Comparison of ENCODE assay signal across 9 mouse cellular contexts in the genomic region with DNA sequence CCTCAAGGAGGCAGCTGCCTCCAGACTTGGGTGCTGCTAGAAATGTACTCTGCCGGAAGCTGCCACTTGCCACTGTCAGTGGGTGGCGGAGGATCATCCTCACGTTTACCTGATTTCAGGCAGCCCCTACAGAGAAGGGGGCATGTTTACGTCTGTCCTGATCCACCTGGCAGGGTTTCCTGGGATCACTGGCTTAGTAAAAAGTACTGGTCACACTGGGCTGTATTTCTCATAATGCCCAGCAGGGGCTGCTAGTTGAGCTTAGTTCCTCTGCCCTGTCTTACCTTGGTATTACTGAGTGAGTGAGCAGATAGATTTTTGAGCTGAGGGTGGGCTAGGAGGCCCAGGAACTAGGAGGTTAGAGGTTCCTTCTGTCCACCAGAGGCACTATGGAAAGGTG. TPM values are rescaled to one million over a fixed set of nuclear protein-coding genes. Genes with fewer than 3 reads are reported as not detected.
A peak's percentile ranks its signal among the peaks of the same experiment; 100 is the strongest.
DNase-seq lines count a peak whose midpoint lies in the region; ATAC-seq and TF ChIP-seq lines count a peak whose summit lies in the region.
"Had no signal": no experiment of that assay in that cellular context is flagged by ENCODE, and none has a peak within 500 bp of the region (broad histone marks: within the 10 kb centered on the region; RNA-seq: fewer than 3 reads in every experiment).

No protein-coding gene starts in this region.

- no peak overlapping the region for H3K9ac ChIP-seq in hindbrain, embryonic 13.5 days
- H3K9ac ChIP-seq: neural tube, embryonic 13.5 days had no signal

- H3K27ac ChIP-seq in spleen, adult 2 months (ENCODE audit: insufficient read depth, low read length) = no peak overlapping the region
- no peak overlapping the region for H3K27ac ChIP-seq in hindbrain, embryonic 13.5 days
- H3K27ac ChIP-seq: neural tube, embryonic 13.5 days had no signal

- no peaks in the 10 kb centered on the region for H3K27me3 ChIP-seq in spleen, adult 2 months (ENCODE audit: control insufficient read depth, insufficient read depth, low read length)
- H3K27me3 ChIP-seq in hindbrain, embryonic 13.5 days = peaks cover 11% of the 10 kb centered on the region

- H3K36me3 ChIP-seq in spleen, adult 2 months (ENCODE audit: control insufficient read depth, insufficient read depth, low read length) = no peaks in the 10 kb centered on the region
- no peaks in the 10 kb centered on the region for H3K36me3 ChIP-seq in hindbrain, embryonic 13.5 days
- H3K36me3 ChIP-seq: neural tube, embryonic 13.5 days had no signal

- no peak overlapping the region for H3K4me2 ChIP-seq in hindbrain, embryonic 13.5 days
- H3K4me2 ChIP-seq: neural tube, embryonic 13.5 days had no signal

- H3K4me3 ChIP-seq in spleen, adult 2 months (ENCODE audit: extremely low read depth, insufficient read depth, insufficient read length) = no peak overlapping the region
- no peak overlapping the region for H3K4me3 ChIP-seq in hindbrain, embryonic 13.5 days
- H3K4me3 ChIP-seq: neural tube, embryonic 13.5 days had no signal

- no peak for TF ChIP-seq POLR2A in spleen, adult 2 months (IDR thresholded peaks at IDR 0.05; ENCODE audit: low read depth, low read length)
- no peak for TF ChIP-seq POLR2A in brain, embryonic 14.5 days (IDR thresholded peaks at IDR 0.05; ENCODE audit: borderline replicate concordance, extremely low read depth, insufficient read depth, insufficient read length, poor library complexity, severe bottlenecking)

- peak; percentile 64 for DNase-seq in gastrocnemius, postnatal 10 days
- no peak for DNase-seq in gastrocnemius, adult 8-10 months (ENCODE audit: low spot score in 2 of 2)
- DNase-seq in spleen, adult 2 months (ENCODE audit: low read depth in 1 of 2, low spot score in 2 of 2) = peak; percentile 19 to 33
- DNase-seq in spleen, adult 12 weeks (ENCODE audit: low spot score) = no peak
- DNase-seq in brain, embryonic 14.5 days (ENCODE audit: low read depth) = peak; percentile 57

- no peaks in the 10 kb centered on the region for H3K9me3 ChIP-seq in hindbrain, embryonic 13.5 days
- H3K9me3 ChIP-seq: neural tube, embryonic 13.5 days had no signal

- peak; percentile 44; the same call in 1 of the 2 replicates for TF ChIP-seq CTCF in spleen, adult 2 months (IDR thresholded peaks at IDR 0.05; ENCODE audit: extremely low read depth, insufficient read depth, insufficient read length, insufficient replicate concordance)
- TF ChIP-seq CTCF in brain, embryonic 14.5 days (IDR thresholded peaks at IDR 0.05; ENCODE audit: borderline replicate concordance, extremely low read depth, insufficient read depth, insufficient read length) = peak; percentile 69; the same call in 1 of the 2 replicates

- H3K4me1 ChIP-seq in spleen, adult 2 months (ENCODE audit: control insufficient read depth, insufficient read depth, insufficient read length) = peaks cover 7% of the 10 kb centered on the region
- H3K4me1 ChIP-seq in hindbrain, embryonic 13.5 days (replicated peaks) = peaks cover 20% of the 10 kb centered on the region

- ATAC-seq in hindbrain, embryonic 13.5 days (ENCODE audit: low FRiP score) = peak; percentile 3; the same call in 1 of the 2 replicates
- ATAC-seq in megakaryocyte progenitor cell, adult 5-6 weeks (replicated peaks; ENCODE audit: poor library complexity) = peak; percentile 51
- ATAC-seq in granulocyte monocyte progenitor cell, adult 5-6 weeks (replicated peaks; ENCODE audit: poor library complexity, severe bottlenecking) = no peak

- WGBS in spleen, adult 2 months = 75% methylated on average over 4 of the region's 4 CpGs
- 79% methylated on average over 4 of the region's 4 CpGs for WGBS in hindbrain, embryonic 13.5 days

RNA-seq across cellular contexts. Expression of a gene that starts 4.5 kb away (rescaled TPM):
- 1 to 10 TPM; 2.1 to 3.7 TPM for total RNA-seq in gastrocnemius, postnatal 10 days (2021)
- total RNA-seq in gastrocnemius, adult 8-10 months (2022) = not detected
- 6.7 and 9.4 TPM in 2 replicates for polyA plus RNA-seq in spleen, adult 2 months (2012; rRNA removed)
- 20.1 and 48.8 TPM in 2 replicates for polyA plus RNA-seq in brain, embryonic 14.5 days (2012; rRNA removed)
- polyA plus RNA-seq in hindbrain, embryonic 13.5 days (2015; fragmentation: Nextera tagmentation; extraction: Ambion mirVana) = 9.6 and 16.5 TPM in 2 replicates
- 6.0 and 10.8 TPM in 2 replicates for total RNA-seq in megakaryocyte progenitor cell, adult 5-6 weeks (2015)
- total RNA-seq in megakaryocyte progenitor cell, adult 5-6 weeks (2017) = 5.8 and 6.7 TPM in 2 replicates
- 4.5 and 17.1 TPM in 2 replicates for total RNA-seq in granulocyte monocyte progenitor cell, adult 5-6 weeks (2014; fragmentation: Nextera tagmentation)
- 7.8 and 17.3 TPM in 2 replicates for total RNA-seq in granulocyte monocyte progenitor cell, adult 5-6 weeks (2017)

RNA-seq across cellular contexts. Expression of a gene that starts 11.1 kb away (rescaled TPM):
- 1 to 10 TPM; 9.0 to 9.8 TPM for total RNA-seq in gastrocnemius, postnatal 10 days (2021)
- 10 to 100 TPM in 1 of 4 experiments, 1 to 10 TPM in 3; 3.6 to 11.9 (median 4.8) TPM for total RNA-seq in gastrocnemius, adult 8-10 months (2022)
- polyA plus RNA-seq in spleen, adult 2 months (2012; rRNA removed) = 28.4 and 55.4 TPM in 2 replicates
- polyA plus RNA-seq in brain, embryonic 14.5 days (2012; rRNA removed) = 2.4 TPM in 2 replicates
- 5.2 and 6.2 TPM in 2 replicates for polyA plus RNA-seq in hindbrain, embryonic 13.5 days (2015; fragmentation: Nextera tagmentation; extraction: Ambion mirVana)
- 42.2 and 60.4 TPM in 2 replicates for total RNA-seq in megakaryocyte progenitor cell, adult 5-6 weeks (2015)
- total RNA-seq in megakaryocyte progenitor cell, adult 5-6 weeks (2017) = 13.6 and 14.5 TPM in 2 replicates
- total RNA-seq in granulocyte monocyte progenitor cell, adult 5-6 weeks (2014; fragmentation: Nextera tagmentation) = 55.6 and 58.1 TPM in 2 replicates
- total RNA-seq in granulocyte monocyte progenitor cell, adult 5-6 weeks (2017) = 13.8 and 18.4 TPM in 2 replicates

RNA-seq across cellular contexts. Expression of a gene that starts 19.1 kb away (rescaled TPM):
- 10 to 100 TPM; 29.9 to 30.5 TPM for total RNA-seq in gastrocnemius, postnatal 10 days (2021)
- 1 to 10 TPM; 3.8 to 8.0 (median 6.2) TPM for total RNA-seq in gastrocnemius, adult 8-10 months (2022)
- 5.0 and 5.9 TPM in 2 replicates for polyA plus RNA-seq in spleen, adult 2 months (2012; rRNA removed)
- polyA plus RNA-seq in brain, embryonic 14.5 days (2012; rRNA removed) = 2.2 and 2.3 TPM in 2 replicates
- polyA plus RNA-seq in hindbrain, embryonic 13.5 days (2015; fragmentation: Nextera tagmentation; extraction: Ambion mirVana) = 2.6 and 3.6 TPM in 2 replicates
- not detected in 2 replicates for total RNA-seq in megakaryocyte progenitor cell, adult 5-6 weeks (2015)
- not detected in 2 replicates for total RNA-seq in megakaryocyte progenitor cell, adult 5-6 weeks (2017)
- not detected in 2 replicates for total RNA-seq in granulocyte monocyte progenitor cell, adult 5-6 weeks (2014; fragmentation: Nextera tagmentation)
- not detected in 2 replicates for total RNA-seq in granulocyte monocyte progenitor cell, adult 5-6 weeks (2017)

RNA-seq across cellular contexts. Expression of a gene that starts 20.4 kb away (rescaled TPM):
- total RNA-seq in gastrocnemius, postnatal 10 days (2021) = 1 to 10 TPM; 7.9 to 9.5 TPM
- total RNA-seq in gastrocnemius, adult 8-10 months (2022) = 10 to 100 TPM; 12.8 to 20.3 (median 16.7) TPM
- 35.1 and 41.8 TPM in 2 replicates for polyA plus RNA-seq in spleen, adult 2 months (2012; rRNA removed)
- polyA plus RNA-seq in brain, embryonic 14.5 days (2012; rRNA removed) = 35.3 and 57.1 TPM in 2 replicates
- polyA plus RNA-seq in hindbrain, embryonic 13.5 days (2015; fragmentation: Nextera tagmentation; extraction: Ambion mirVana) = 22.8 and 23.0 TPM in 2 replicates
- total RNA-seq in megakaryocyte progenitor cell, adult 5-6 weeks (2015) = 15.8 and 16.3 TPM in 2 replicates
- 19.1 and 32.9 TPM in 2 replicates for total RNA-seq in megakaryocyte progenitor cell, adult 5-6 weeks (2017)
- 15.2 and 34.8 TPM in 2 replicates for total RNA-seq in granulocyte monocyte progenitor cell, adult 5-6 weeks (2014; fragmentation: Nextera tagmentation)
- 11.9 and 16.9 TPM in 2 replicates for total RNA-seq in granulocyte monocyte progenitor cell, adult 5-6 weeks (2017)

RNA-seq across cellular contexts. Expression of a gene that starts 22.6 kb away (rescaled TPM):
- 10 to 100 TPM; 25.2 to 37.3 TPM for total RNA-seq in gastrocnemius, postnatal 10 days (2021)
- total RNA-seq in gastrocnemius, adult 8-10 months (2022) = 10 to 100 TPM; 12.6 to 19.9 (median 15.7) TPM
- 31.0 and 36.5 TPM in 2 replicates for polyA plus RNA-seq in spleen, adult 2 months (2012; rRNA removed)
- polyA plus RNA-seq in brain, embryonic 14.5 days (2012; rRNA removed) = 621 and 644 TPM in 2 replicates
- polyA plus RNA-seq in hindbrain, embryonic 13.5 days (2015; fragmentation: Nextera tagmentation; extraction: Ambion mirVana) = 411 and 423 TPM in 2 replicates
- total RNA-seq in megakaryocyte progenitor cell, adult 5-6 weeks (2015) = 1.5 TPM in 1 of 2 replicates, not detected in the other
- 0.27 TPM in 1 of 2 replicates, not detected in the other for total RNA-seq in megakaryocyte progenitor cell, adult 5-6 weeks (2017)
- total RNA-seq in granulocyte monocyte progenitor cell, adult 5-6 weeks (2014; fragmentation: Nextera tagmentation) = not detected in 2 replicates
- not detected in 2 replicates for total RNA-seq in granulocyte monocyte progenitor cell, adult 5-6 weeks (2017)

Comparison
In these comparisons a context has a peak if more than half of its experiments do, and no peak if none do; other contexts are left out.
1. DNase-seq: peak in gastrocnemius, postnatal 10 days (single experiment), spleen, adult 2 months (2 of 2) and brain, embryonic 14.5 days (single experiment); none in gastrocnemius, adult 8-10 months (0 of 2) and spleen, adult 12 weeks (single experiment).
2. RNA of a gene that starts 19.1 kb away (total RNA-seq): 29.9 to 30.5 TPM in gastrocnemius, postnatal 10 days and 3.8 to 8.0 TPM in gastrocnemius, adult 8-10 months; not detected in megakaryocyte progenitor cell, adult 5-6 weeks and not detected in granulocyte monocyte progenitor cell, adult 5-6 weeks; every median in the first group is over 4 times any median in the second.